Mouse (Mus musculus) megakaryocyte, embryonic 14.5 days (primary cell): ENCODE measurements at regions not wholly inside any gene's neighbourhood (a gene's known extent, or its start where the extent isn't known, plus 50 kb on each side); places are given as distances from the start of the nearest gene placed in this dataset.

Source experiments
- FLI1 ChIP-seq: IDR thresholded peaks from 2 replicates; pipeline ENCODE4 v1.6.1; 2012; ENCODE audit warnings: low read length, inconsistent platforms, mixed read lengths
- GATA1 ChIP-seq: IDR thresholded peaks from 3 replicates; pipeline ENCODE4 v1.6.1; 2012; ENCODE audit warnings: mixed read lengths, low read length, inconsistent platforms, borderline replicate concordance

DNA sequence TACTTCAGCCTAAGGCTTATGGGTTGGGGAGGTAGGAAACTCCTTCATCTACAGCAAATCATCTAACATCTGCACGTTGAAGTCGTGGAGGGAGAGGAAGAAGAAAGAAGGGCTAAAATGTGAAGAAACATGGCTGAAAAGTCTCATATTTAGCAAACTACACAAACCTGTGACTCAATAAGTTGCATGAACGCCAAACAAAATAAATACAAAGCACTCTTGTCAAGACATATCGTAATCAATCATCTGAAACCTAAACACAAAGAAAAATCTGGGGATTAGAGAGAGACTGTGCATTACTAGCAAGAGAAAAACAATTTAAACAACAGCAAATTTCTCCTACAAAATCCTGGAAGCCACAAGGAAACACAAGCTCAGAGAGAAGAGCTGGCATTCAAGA, 322.7 kb downstream of the Sorl1 start:
- TF ChIP-seq GATA1 = no peak
- TF ChIP-seq FLI1 = no peak
